Mouse (Mus musculus): ENCODE measurements around the gene Trpc6.

- TF ChIP-seq TCF12 (IDR thresholded peaks at IDR 0.05; ENCODE audit: low read depth, low read length) (no peak), CTCF (conservative IDR thresholded peaks at IDR 0.05 in 1 of 2, IDR thresholded peaks at IDR 0.05 in 1 of 2; ENCODE audit: low read depth in 2 of 2, low read length in 2 of 2) (no peak), USF1 (IDR thresholded peaks at IDR 0.05; ENCODE audit: low read depth, low read length) (no peak), JUN (IDR thresholded peaks at IDR 0.05; ENCODE audit: insufficient read depth, low read depth, low read length) (no peak), NRF1 (IDR thresholded peaks at IDR 0.05; ENCODE audit: low read depth, low read length) (no peak), POLR2A (IDR thresholded peaks at IDR 0.05; ENCODE audit: low read depth, low read length) (no peak), SMC3 (IDR thresholded peaks at IDR 0.05; ENCODE audit: low read depth, low read length) (no peak), MEF2A (IDR thresholded peaks at IDR 0.05; ENCODE audit: borderline replicate concordance, low read depth, low read length) (no peak), MAFK (IDR thresholded peaks at IDR 0.05; ENCODE audit: insufficient replicate concordance, low read length) (no peak), UBTF (IDR thresholded peaks at IDR 0.05; ENCODE audit: low read depth, low read length) (no peak), ZKSCAN1 (IDR thresholded peaks at IDR 0.05; ENCODE audit: borderline replicate concordance, low read depth, low read length) (no peak), EP300 (IDR thresholded peaks at IDR 0.05; ENCODE audit: low read length) (no peak), HCFC1 (IDR thresholded peaks at IDR 0.05; ENCODE audit: low read depth, low read length) (no peak), CHD1 (IDR thresholded peaks at IDR 0.05; ENCODE audit: low read depth, low read length) (no peak)
Observed at GRCm38 (mm10) chr9:8710052-8710739, 166.3 kb downstream of the Trpc6 start.
